Mouse (Mus musculus): ENCODE results near the gene Rfng.

DNA sequence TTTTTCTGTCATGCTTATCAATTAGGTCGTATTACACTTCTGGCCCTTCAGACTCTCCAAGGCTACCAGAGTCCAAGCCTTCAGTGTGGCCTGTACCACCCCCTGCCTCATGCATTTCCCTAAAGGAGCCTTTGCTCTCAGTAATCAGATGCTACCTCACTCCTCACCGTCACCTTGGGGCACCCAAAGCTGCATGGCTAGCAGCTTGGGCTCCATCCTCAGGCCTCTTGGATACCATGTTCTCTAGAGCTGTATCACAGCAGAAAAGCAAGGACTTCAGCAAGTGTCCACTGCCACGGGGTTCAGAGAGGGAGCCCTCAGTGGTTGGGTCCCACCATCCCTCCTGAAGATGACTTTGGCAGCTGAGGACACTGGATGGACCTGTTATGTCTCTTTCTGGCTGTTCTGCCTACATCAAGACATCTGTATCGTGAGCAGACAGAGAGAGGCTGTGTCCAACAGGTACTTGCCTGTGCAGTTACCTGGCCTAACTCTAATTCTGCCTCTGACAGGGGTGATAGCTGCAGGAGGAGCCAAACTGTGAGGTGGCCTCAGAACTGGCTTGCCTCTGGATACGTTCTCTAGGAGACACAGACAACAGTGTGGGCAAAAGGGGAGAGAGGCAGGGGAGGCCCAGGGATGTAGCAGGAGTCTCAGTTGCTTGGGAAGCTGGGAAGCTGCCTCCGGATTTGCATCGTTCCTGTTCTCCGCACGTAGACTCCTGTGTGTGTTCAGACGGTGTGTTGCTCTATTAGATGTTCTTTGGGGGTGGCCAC is 45.9 kb upstream of the Rfng start:
- no peak for TF ChIP-seq CTCF (IDR thresholded peaks at IDR 0.05; ENCODE audit: low read depth)
- TF ChIP-seq EP300 (IDR thresholded peaks at IDR 0.05; ENCODE audit: low read depth), result no peak

All from liver, postnatal 0 days (tissue).